In the genomic region with DNA sequence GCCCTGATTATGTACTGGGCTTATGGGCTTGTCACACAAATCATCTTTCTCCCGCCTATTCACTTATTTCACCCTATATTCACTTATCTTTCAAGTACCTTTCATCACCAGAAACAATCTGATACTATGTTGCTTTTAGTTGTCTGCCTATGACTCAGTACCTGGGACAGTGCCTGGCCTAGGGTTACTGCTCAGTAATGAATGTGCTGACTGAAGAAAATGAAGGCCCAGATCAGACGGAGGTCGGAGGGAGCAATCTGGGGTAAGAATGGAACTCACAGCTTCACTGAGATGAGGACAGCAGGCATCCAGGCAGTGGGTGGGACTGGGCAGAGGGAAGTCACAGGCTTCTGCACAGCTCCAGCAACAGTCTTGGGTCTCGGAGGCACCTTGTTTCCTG, we compare ENCODE assay signal across 7 mouse cellular contexts. TPM values are rescaled to one million over a fixed set of nuclear protein-coding genes. Genes with fewer than 3 reads are reported as not detected.
DNase-seq lines count a peak whose midpoint lies in the region; ATAC-seq lines count a peak whose summit lies in the region.

No protein-coding gene starts in this region.

- WGBS in kidney, embryonic 15.5 days = 57% methylated on average over 4 of the region's 4 CpGs
- WGBS in forebrain, embryonic 12.5 days = 85% methylated on average over 4 of the region's 4 CpGs
- 74% methylated on average over 4 of the region's 4 CpGs for WGBS in midbrain, embryonic 15.5 days

- ATAC-seq in kidney, embryonic 15.5 days (replicated peaks; ENCODE audit: low FRiP score) = no peak
- ATAC-seq in forebrain, embryonic 12.5 days (ENCODE audit: low FRiP score) = no peak
- ATAC-seq in midbrain, embryonic 15.5 days (replicated peaks) = no peak

- H3K36me3 ChIP-seq in kidney, embryonic 15.5 days = peaks cover 32% of the 10 kb centered on the region
- peaks cover 36% of the 10 kb centered on the region for H3K36me3 ChIP-seq in forebrain, embryonic 12.5 days (replicated peaks)
- no peaks in the 10 kb centered on the region for H3K36me3 ChIP-seq in midbrain, embryonic 15.5 days (replicated peaks)

- peaks cover 30% of the 10 kb centered on the region for H3K4me1 ChIP-seq in kidney, embryonic 15.5 days
- H3K4me1 ChIP-seq in forebrain, embryonic 12.5 days = peaks cover 26% of the 10 kb centered on the region
- H3K4me1 ChIP-seq in midbrain, embryonic 15.5 days = peaks cover 18% of the 10 kb centered on the region

- H3K9ac ChIP-seq in kidney, embryonic 15.5 days = no peak overlapping the region
- H3K9ac ChIP-seq in forebrain, embryonic 12.5 days = peak overlapping the region; percentile 77
- no peak overlapping the region for H3K9ac ChIP-seq in midbrain, embryonic 15.5 days

- peak overlapping the region; percentile 75; the same call in 1 of the 2 replicates for H3K4me3 ChIP-seq in kidney, embryonic 15.5 days (replicated peaks)
- peak overlapping the region; percentile 72 for H3K4me3 ChIP-seq in forebrain, embryonic 12.5 days (replicated peaks)
- H3K4me3 ChIP-seq in midbrain, embryonic 15.5 days = no peak overlapping the region

- H3K27ac ChIP-seq in kidney, embryonic 15.5 days = no peak overlapping the region
- peak overlapping the region; percentile 85; the same call in 1 of the 2 replicates for H3K27ac ChIP-seq in forebrain, embryonic 12.5 days
- no peak overlapping the region for H3K27ac ChIP-seq in midbrain, embryonic 15.5 days

- no peaks in the 10 kb centered on the region for H3K9me3 ChIP-seq in kidney, embryonic 15.5 days (replicated peaks)
- H3K9me3 ChIP-seq in forebrain, embryonic 12.5 days = no peaks in the 10 kb centered on the region
- H3K9me3 ChIP-seq in midbrain, embryonic 15.5 days = no peaks in the 10 kb centered on the region

- H3K27me3 ChIP-seq in kidney, embryonic 15.5 days = no peaks in the 10 kb centered on the region
- no peaks in the 10 kb centered on the region for H3K27me3 ChIP-seq in forebrain, embryonic 12.5 days
- H3K27me3 ChIP-seq in midbrain, embryonic 15.5 days (replicated peaks) = no peaks in the 10 kb centered on the region

- H3K4me2 ChIP-seq in kidney, embryonic 15.5 days = peak overlapping the region; percentile 89
- peak overlapping the region; percentile 81 for H3K4me2 ChIP-seq in forebrain, embryonic 12.5 days
- H3K4me2 ChIP-seq in midbrain, embryonic 15.5 days = peak overlapping the region; percentile 73; the same call in 1 of the 2 replicates

- no peak for DNase-seq in kidney, postnatal 4 days
- DNase-seq in adipocyte (ENCODE audit: low spot score) = peak; percentile 51
- DNase-seq in yolk sac, embryonic 10.5 days (ENCODE audit: low spot score) = no peak
- no peak for DNase-seq in layer of hippocampus, adult 9-11 months

RNA-seq across cellular contexts. Expression of gene Fam57b, which starts 9.9 kb away (rescaled TPM):
- polyA plus RNA-seq in kidney, embryonic 15.5 days (2015; fragmentation: Nextera tagmentation; extraction: Ambion mirVana) = 0.52 and 0.54 TPM in 2 replicates
- polyA plus RNA-seq in forebrain, embryonic 12.5 days (2016; fragmentation: Nextera tagmentation; extraction: Ambion mirVana) = 16.2 and 17.6 TPM in 2 replicates
- 60.4 and 65.4 TPM in 2 replicates for polyA plus RNA-seq in midbrain, embryonic 15.5 days (2015; fragmentation: Nextera tagmentation; extraction: Ambion mirVana)

RNA-seq across cellular contexts. Expression of gene Ppp4c, which starts 15.1 kb away (rescaled TPM):
- 257 and 272 TPM in 2 replicates for polyA plus RNA-seq in kidney, embryonic 15.5 days (2015; fragmentation: Nextera tagmentation; extraction: Ambion mirVana)
- 310 and 320 TPM in 2 replicates for polyA plus RNA-seq in forebrain, embryonic 12.5 days (2016; fragmentation: Nextera tagmentation; extraction: Ambion mirVana)
- 191 and 192 TPM in 2 replicates for polyA plus RNA-seq in midbrain, embryonic 15.5 days (2015; fragmentation: Nextera tagmentation; extraction: Ambion mirVana)

RNA-seq across cellular contexts. Expression of gene 4930451I11Rik, which starts 24.0 kb away (rescaled TPM):
- not detected in 2 replicates for polyA plus RNA-seq in kidney, embryonic 15.5 days (2015; fragmentation: Nextera tagmentation; extraction: Ambion mirVana)
- polyA plus RNA-seq in forebrain, embryonic 12.5 days (2016; fragmentation: Nextera tagmentation; extraction: Ambion mirVana) = not detected in 2 replicates
- polyA plus RNA-seq in midbrain, embryonic 15.5 days (2015; fragmentation: Nextera tagmentation; extraction: Ambion mirVana) = not detected in 2 replicates

RNA-seq across cellular contexts. Expression of gene Tbx6, which starts 26.1 kb away (rescaled TPM):
- 0.37 and 0.51 TPM in 2 replicates for polyA plus RNA-seq in kidney, embryonic 15.5 days (2015; fragmentation: Nextera tagmentation; extraction: Ambion mirVana)
- 0.33 and 0.56 TPM in 2 replicates for polyA plus RNA-seq in forebrain, embryonic 12.5 days (2016; fragmentation: Nextera tagmentation; extraction: Ambion mirVana)
- polyA plus RNA-seq in midbrain, embryonic 15.5 days (2015; fragmentation: Nextera tagmentation; extraction: Ambion mirVana) = 0.37 and 0.57 TPM in 2 replicates

RNA-seq across cellular contexts. Expression of gene Ypel3, which starts 30.6 kb away (rescaled TPM):
- 81.5 and 82.2 TPM in 2 replicates for polyA plus RNA-seq in kidney, embryonic 15.5 days (2015; fragmentation: Nextera tagmentation; extraction: Ambion mirVana)
- polyA plus RNA-seq in forebrain, embryonic 12.5 days (2016; fragmentation: Nextera tagmentation; extraction: Ambion mirVana) = 91.8 and 92.7 TPM in 2 replicates
- polyA plus RNA-seq in midbrain, embryonic 15.5 days (2015; fragmentation: Nextera tagmentation; extraction: Ambion mirVana) = 201 and 224 TPM in 2 replicates

Comparison
In these comparisons a context has a peak if more than half of its experiments do, and no peak if none do; other contexts are left out.
1. RNA of gene Fam57b, which starts 9.9 kb away (polyA plus RNA-seq): 60.4 to 65.4 TPM in midbrain, embryonic 15.5 days and 16.2 to 17.6 TPM in forebrain, embryonic 12.5 days; 0.52 to 0.54 TPM in kidney, embryonic 15.5 days; every median in the first group is over 10 times any median in the second.
2. Peak in every context shown above with its lines, with median percentiles within 50 percentile points of each other: H3K4me2 ChIP-seq.